Mouse (Mus musculus) midbrain, embryonic 14.5 days (tissue): ENCODE data around the gene Gpr87. TPM values are rescaled to one million over a fixed set of nuclear protein-coding genes. Genes with fewer than 3 reads are reported as not detected.

Source experiments
- polyA plus RNA-seq: library from polyadenylated mRNA; unstranded; fragments of >200 nt; fragmentation: Nextera tagmentation; extraction: Ambion mirVana; gene quantifications from 2 replicates; pipeline ENCODE4 v1.2.1, GENCODE M21; 2014

Gpr87 gene
- polyA plus RNA-seq, 1 experiment from 2014 or later, result 0.26 TPM

Other genes starting within 250 kb of the Gpr87 start
- gene Med12l, start 189.3 kb downstream of the Gpr87 start, polyA plus RNA-seq, result 6.2 and 6.5 TPM in 2 replicates
- gene Gpr171, start 93.3 kb downstream of the Gpr87 start, polyA plus RNA-seq, result 0.78 and 1.3 TPM in 2 replicates
- gene P2ry14, start 41.5 kb downstream of the Gpr87 start, polyA plus RNA-seq, result 2.9 and 4.1 TPM in 2 replicates
- gene P2ry13, start 15.8 kb upstream of the Gpr87 start, polyA plus RNA-seq, result 0.85 and 1.4 TPM in 2 replicates
- gene P2ry12, start 67.8 kb upstream of the Gpr87 start, polyA plus RNA-seq, result 4.5 and 5.6 TPM in 2 replicates
- 2.9 and 3.5 TPM in 2 replicates for gene Igsf10, start 149.3 kb upstream of the Gpr87 start, polyA plus RNA-seq